Mouse (Mus musculus) liver, embryonic 15.5 days (tissue): Measurements from ENCODE around the gene Psenen. TPM values are rescaled to one million over a fixed set of nuclear protein-coding genes. Genes with fewer than 3 reads are reported as not detected.

Source experiments
- ATAC-seq: fragments of 200-750 bp; cut with Nextera tagmentation; 2 replicates; pipeline ENCODE4 v1.8.0; 2017; ENCODE audit warnings: moderate number of reproducible peaks, mild to moderate bottlenecking, moderate library complexity; ENCODE audit not compliant: insufficient read depth
- H3K27ac ChIP-seq: fragments of 300-500 bp; sonication (generic); replicated peaks from 2 replicates; pipeline ENCODE4 v1.5.1; 2015; ENCODE audit warnings: mild to moderate bottlenecking, inconsistent platforms
- H3K27me3 ChIP-seq: fragments of 300-500 bp; sonication (generic); 2 replicates; pipeline ENCODE4 v1.6.1; 2015; ENCODE audit warnings: mild to moderate bottlenecking, inconsistent platforms
- H3K36me3 ChIP-seq: fragments of 300-500 bp; sonication (generic); replicated peaks from 2 replicates; pipeline ENCODE4 v1.6.1; 2015; ENCODE audit warnings: moderate library complexity, mild to moderate bottlenecking, inconsistent platforms
- H3K4me1 ChIP-seq: fragments of 300-500 bp; sonication (generic); replicated peaks from 2 replicates; pipeline ENCODE4 v1.6.1; 2015; ENCODE audit warnings: inconsistent platforms
- H3K4me2 ChIP-seq: fragments of 300-500 bp; sonication (generic); 2 replicates; pipeline ENCODE4 v1.6.1; 2015; ENCODE audit warnings: moderate library complexity, mild to moderate bottlenecking, inconsistent platforms
- H3K4me3 ChIP-seq: fragments of 300-500 bp; sonication (generic); replicated peaks from 2 replicates; pipeline ENCODE4 v1.5.1; 2015; ENCODE audit warnings: mild to moderate bottlenecking, inconsistent platforms
- H3K9ac ChIP-seq: fragments of 300-500 bp; sonication (generic); 2 replicates; pipeline ENCODE4 v1.6.1; 2015; ENCODE audit warnings: moderate library complexity, mild to moderate bottlenecking, inconsistent platforms
- H3K9me3 ChIP-seq: fragments of 300-500 bp; sonication (generic); replicated peaks from 2 replicates; pipeline ENCODE4 v1.6.1; 2016; ENCODE audit warnings: inconsistent platforms
- WGBS: fragments of 180-500 bp; shearing (Covaris S2); methylation state at CpG from one replicate; pipeline ENCODE4 v1.1.7; 2015; ENCODE audit warnings: mixed read lengths; ENCODE audit not compliant: insufficient replicate concordance; 5-methylcytosine and 5-hydroxymethylcytosine counted together
- polyA plus RNA-seq: library from polyadenylated mRNA; unstranded; fragments of >200 nt; fragmentation: Nextera tagmentation; extraction: Ambion mirVana; gene quantifications from 2 replicates; pipeline ENCODE4 v1.2.1, GENCODE M21; 2015

Psenen gene
- polyA plus RNA-seq, 1 experiment from 2014 or later: 65.5 TPM

DNA sequence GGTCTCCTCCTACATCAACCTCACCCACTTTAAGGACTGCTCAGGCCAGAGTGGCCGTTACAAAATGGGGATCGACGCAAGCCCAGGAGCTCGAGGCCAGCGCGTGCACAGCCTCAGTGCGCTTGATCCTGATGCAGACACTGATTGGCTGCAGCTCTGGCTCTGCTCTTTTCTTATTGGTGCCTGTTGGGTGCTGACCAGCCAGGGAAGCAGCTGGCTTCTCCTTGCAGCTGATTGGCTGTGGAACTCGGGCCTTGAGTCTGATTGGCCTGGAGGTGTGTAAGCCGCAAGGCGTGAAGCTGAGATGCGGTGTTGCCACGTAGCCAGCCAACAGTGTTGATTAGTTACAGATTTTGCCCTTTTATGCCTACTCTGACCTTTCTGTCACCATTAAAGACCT lies 35.4 kb upstream of the Psenen start, which contains the start of gene Zbtb32:
Gene Zbtb32, minus strand, starts transcription at position 124 of the 400 bp plus-strand sequence.
- 87% methylated on average over 12 of the region's 12 CpGs for WGBS
- Histone ChIP-seq H3K27me3 (peaks cover 20% of the 10 kb centered on the region; the same call in 1 of the 2 replicates), H3K27ac (no peak within 1 kb of the TSS), H3K36me3 (no peaks in the 10 kb centered on the region), H3K9me3 (no peaks in the 10 kb centered on the region), H3K4me3 (no peak within 1 kb of the TSS), H3K4me2 (peak within 1 kb of the TSS; percentile 49), H3K9ac (no peak within 1 kb of the TSS), H3K4me1 (peaks cover 23% of the 10 kb centered on the region)
- no peak for ATAC-seq

DNA sequence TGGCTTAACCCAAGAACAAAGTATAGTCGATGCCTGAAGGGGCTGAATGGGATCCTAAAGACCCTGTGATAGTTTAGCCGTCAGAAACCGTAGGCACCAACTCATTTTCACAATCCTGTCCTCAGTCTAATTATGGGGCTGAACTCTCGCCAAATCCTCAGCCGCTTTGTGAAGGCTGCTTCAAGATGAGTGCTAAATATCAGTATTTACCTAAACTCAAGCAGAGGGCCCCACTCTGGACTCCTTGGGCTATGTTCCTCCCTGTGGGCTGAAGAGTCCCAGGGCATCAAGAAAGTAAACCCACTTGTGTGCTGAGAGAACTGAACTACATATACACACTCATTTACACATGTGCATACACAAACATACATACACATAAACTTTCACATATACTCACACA lies 33.4 kb upstream of the Psenen start:
- WGBS: 56% methylated on average over 5 of the region's 5 CpGs
- Histone ChIP-seq H3K4me3 (no peak overlapping the region), H3K27me3 (peaks cover 23% of the 10 kb centered on the region), H3K27ac (no peak overlapping the region), H3K9ac (no peak overlapping the region), H3K4me2 (no peak overlapping the region), H3K9me3 (no peaks in the 10 kb centered on the region), H3K36me3 (no peaks in the 10 kb centered on the region), H3K4me1 (peaks cover 33% of the 10 kb centered on the region)
- no peak for ATAC-seq

DNA sequence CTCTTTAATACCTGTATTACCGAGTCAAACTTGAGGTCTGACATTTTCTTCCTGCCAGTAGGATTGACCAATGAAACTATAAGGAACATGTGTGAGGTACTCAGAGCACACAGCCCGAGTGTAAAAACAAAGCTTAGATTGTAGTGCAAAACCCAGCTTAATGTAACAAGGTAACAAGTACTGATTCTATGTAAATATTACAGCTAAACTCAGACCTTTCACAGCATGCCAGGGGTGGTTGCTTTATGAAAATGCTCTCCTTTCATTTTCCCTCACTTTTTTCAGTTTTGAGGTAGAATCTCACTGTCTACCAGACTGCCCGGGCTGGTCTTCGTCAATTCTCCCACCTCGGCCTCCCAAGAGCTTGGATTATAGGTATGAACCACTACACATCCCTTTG lies 32.7 kb upstream of the Psenen start:
- H3K4me2 ChIP-seq: no peak overlapping the region
- no peak for ATAC-seq
- WGBS: 69% methylated on average over 5 of the region's 5 CpGs
- peaks cover 35% of the 10 kb centered on the region for H3K4me1 ChIP-seq
- no peaks in the 10 kb centered on the region for H3K36me3 ChIP-seq
- H3K9ac ChIP-seq: no peak overlapping the region
- H3K9me3 ChIP-seq: no peaks in the 10 kb centered on the region
- no peak overlapping the region for H3K27ac ChIP-seq
- peaks cover 23% of the 10 kb centered on the region for H3K27me3 ChIP-seq
- no peak overlapping the region for H3K4me3 ChIP-seq

DNA sequence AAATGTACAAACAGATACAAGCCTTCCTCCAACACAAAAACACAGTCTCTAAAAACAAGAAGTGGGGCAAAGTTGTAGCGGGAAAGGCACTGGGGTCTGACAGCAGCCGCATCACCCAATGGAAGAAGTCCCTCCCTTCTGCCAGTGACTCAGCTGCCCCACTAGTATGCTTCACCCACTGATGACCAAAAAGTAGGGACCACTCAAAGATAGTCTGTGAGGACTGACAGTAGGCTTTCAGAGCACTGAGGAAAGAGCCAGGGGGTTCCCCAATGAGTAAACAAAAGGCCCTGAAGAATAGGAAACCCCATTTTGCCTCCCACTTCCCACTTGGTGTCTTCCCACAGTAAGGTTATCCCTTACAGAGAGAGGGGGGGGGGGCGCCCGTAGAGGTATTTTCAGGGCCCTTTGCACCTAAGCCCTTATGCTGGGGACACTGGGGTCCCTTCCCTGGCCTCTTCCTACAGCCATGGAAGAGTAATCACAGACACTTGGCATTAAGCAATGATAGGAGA lies 31.1 kb upstream of the Psenen start:
- WGBS: 33% methylated on average over 4 of the region's 4 CpGs
- H3K4me2 ChIP-seq: no peak overlapping the region
- peaks cover 41% of the 10 kb centered on the region for H3K4me1 ChIP-seq
- H3K36me3 ChIP-seq: no peaks in the 10 kb centered on the region
- no peak for ATAC-seq
- H3K9ac ChIP-seq: no peak overlapping the region
- no peaks in the 10 kb centered on the region for H3K9me3 ChIP-seq
- no peak overlapping the region for H3K27ac ChIP-seq
- H3K27me3 ChIP-seq: peaks cover 23% of the 10 kb centered on the region
- H3K4me3 ChIP-seq: no peak overlapping the region

DNA sequence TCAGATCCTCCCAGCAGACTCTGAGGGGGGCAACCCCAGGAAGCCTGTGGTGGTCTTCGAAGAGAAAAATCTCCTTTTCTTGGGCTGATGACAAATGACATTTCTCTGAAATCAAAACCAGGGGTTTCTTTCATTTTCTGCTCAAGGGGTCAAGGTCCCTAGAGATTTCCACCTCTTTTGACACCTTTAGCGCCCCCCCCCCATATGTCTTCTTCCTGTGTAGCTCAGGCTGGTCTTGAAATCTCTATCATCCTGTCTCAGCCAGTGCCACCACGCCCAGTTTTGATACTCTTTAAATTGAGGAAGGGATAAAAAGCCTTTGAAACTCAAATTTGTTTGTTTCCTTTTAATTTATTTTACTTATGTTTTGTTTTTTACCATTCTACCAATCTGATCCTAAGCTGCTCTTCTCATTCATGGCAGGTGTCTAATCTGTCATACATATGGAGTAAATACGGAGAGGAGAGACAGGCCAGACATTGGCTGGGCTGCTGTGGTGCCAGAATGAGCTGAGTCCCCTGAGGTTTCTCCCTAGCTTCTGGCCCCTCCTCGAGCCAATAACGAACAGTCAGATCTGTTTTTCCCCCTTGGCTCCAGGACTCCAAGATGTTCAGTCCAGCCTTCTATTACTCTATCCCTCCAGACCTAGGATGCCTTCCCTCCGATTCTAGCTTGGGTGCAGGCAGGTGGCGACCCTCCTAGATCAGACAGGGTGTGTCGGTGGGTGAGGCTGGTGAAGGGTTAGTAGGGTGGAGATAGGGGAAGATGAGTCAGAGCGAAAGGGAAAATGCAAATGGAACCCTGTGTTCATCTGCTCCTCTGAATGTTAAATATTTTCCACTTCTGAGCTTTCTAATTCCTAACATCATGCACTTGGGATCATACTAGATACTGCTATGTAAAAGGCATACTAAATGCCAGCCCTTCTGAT lies 30.4 kb upstream of the Psenen start:
- no peak for ATAC-seq
- H3K4me1 ChIP-seq: peaks cover 45% of the 10 kb centered on the region
- WGBS: 47% methylated on average over 10 of the region's 10 CpGs
- no peak overlapping the region for H3K9ac ChIP-seq
- no peaks in the 10 kb centered on the region for H3K9me3 ChIP-seq
- H3K36me3 ChIP-seq: no peaks in the 10 kb centered on the region
- peaks cover 23% of the 10 kb centered on the region for H3K27me3 ChIP-seq
- H3K4me3 ChIP-seq: no peak overlapping the region
- H3K27ac ChIP-seq: no peak overlapping the region
- no peak overlapping the region for H3K4me2 ChIP-seq

DNA sequence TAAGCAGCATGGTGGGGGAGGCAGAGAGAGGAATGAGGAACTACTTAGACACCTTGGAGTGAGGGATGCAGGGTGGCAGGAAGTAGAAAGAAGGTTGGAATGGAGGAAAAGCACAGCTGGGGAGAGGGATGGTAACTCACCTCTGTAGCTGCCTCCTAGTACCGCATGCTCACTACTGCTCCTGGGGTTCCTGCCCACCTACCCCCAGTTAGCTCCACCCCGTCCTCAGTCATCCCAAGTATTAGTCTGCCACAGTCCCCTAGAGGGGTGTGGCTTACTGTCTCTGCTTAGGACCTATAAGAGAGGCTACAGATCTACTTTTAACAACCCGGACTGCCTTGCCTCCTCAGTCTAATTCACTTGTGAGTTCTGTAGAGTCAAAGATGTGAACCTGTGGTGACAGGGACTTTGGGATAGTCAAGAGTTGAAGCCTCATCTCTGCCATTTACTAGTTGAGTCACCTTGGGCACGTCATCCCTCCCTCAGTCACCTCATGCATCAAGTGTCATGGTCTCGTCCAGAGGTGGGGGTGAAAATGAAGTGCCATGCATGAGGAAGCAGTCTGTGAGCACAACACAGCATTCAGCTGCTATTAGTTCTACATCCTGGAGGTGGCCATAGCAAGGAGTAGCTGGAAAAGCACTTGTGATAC lies 29.5 kb upstream of the Psenen start:
- Histone ChIP-seq H3K4me2 (no peak overlapping the region), H3K9ac (no peak overlapping the region), H3K9me3 (no peaks in the 10 kb centered on the region), H3K4me3 (no peak overlapping the region), H3K4me1 (peaks cover 45% of the 10 kb centered on the region), H3K27me3 (peaks cover 23% of the 10 kb centered on the region), H3K27ac (no peak overlapping the region), H3K36me3 (no peaks in the 10 kb centered on the region)
- no peak for ATAC-seq
- WGBS: 43% methylated on average over 5 of the region's 5 CpGs

DNA sequence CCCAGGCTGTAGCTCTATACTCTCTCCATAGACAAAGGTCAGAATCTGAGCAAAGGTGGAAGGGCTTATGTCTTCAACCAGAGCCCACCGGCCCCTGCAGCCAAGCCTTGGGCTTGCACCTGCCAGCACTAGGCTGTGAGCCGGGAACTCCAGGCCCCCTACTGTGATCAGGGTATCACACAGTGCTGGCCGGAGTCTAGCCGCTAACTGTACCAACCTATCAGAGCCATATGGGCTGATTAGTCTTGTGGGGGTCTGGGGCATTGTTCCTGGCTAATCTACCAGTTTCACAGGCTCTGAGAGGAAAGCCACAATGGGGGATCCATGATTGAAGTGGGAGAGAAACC lies 28.2 kb upstream of the Psenen start:
- Histone ChIP-seq H3K4me2 (no peak overlapping the region), H3K36me3 (peaks cover 3% of the 10 kb centered on the region), H3K9me3 (no peaks in the 10 kb centered on the region), H3K4me1 (peaks cover 58% of the 10 kb centered on the region), H3K9ac (no peak overlapping the region), H3K27ac (no peak overlapping the region), H3K27me3 (peaks cover 20% of the 10 kb centered on the region), H3K4me3 (no peak overlapping the region)
- WGBS: 78% methylated on average over 4 of the region's 4 CpGs
- ATAC-seq: no peak

DNA sequence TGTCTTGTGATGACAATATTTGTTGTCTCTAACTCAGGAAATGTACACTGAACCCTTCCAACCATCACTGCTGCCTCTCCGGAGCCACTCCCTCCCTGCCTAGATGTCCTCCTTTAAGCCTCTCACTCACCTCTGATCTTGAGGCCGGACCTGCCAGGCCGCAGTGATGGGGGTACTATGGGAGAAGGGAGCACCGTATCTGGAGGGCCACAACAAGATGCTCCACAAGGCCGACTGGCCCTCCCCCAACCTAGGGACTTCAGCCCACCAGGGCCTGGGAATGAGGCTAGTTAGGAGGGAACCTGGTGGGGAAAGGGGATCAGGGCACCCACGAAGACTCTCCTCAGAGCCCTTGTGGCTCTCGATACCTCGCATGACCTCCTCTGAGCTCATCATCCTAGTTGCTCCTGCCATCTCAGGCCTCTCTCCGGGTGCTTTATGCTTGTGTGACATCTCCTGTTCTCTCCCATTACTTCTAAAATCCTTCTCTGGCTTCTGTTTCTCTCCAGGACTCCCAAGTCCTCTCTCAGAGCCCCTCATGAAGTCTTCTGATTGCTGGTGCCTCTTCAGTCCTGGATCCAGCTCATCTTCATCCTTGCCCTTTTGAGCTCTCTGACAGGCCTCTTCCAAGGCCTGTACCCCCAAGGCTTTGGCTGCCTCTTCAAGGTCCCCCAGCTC lies 27.6 kb upstream of the Psenen start:
- WGBS: 77% methylated on average over 9 of the region's 9 CpGs
- Histone ChIP-seq H3K27ac (no peak overlapping the region), H3K36me3 (peaks cover 9% of the 10 kb centered on the region), H3K9ac (no peak overlapping the region), H3K9me3 (no peaks in the 10 kb centered on the region), H3K4me1 (peaks cover 63% of the 10 kb centered on the region), H3K27me3 (peaks cover 20% of the 10 kb centered on the region), H3K4me3 (no peak overlapping the region), H3K4me2 (no peak overlapping the region)
- ATAC-seq: no peak

DNA sequence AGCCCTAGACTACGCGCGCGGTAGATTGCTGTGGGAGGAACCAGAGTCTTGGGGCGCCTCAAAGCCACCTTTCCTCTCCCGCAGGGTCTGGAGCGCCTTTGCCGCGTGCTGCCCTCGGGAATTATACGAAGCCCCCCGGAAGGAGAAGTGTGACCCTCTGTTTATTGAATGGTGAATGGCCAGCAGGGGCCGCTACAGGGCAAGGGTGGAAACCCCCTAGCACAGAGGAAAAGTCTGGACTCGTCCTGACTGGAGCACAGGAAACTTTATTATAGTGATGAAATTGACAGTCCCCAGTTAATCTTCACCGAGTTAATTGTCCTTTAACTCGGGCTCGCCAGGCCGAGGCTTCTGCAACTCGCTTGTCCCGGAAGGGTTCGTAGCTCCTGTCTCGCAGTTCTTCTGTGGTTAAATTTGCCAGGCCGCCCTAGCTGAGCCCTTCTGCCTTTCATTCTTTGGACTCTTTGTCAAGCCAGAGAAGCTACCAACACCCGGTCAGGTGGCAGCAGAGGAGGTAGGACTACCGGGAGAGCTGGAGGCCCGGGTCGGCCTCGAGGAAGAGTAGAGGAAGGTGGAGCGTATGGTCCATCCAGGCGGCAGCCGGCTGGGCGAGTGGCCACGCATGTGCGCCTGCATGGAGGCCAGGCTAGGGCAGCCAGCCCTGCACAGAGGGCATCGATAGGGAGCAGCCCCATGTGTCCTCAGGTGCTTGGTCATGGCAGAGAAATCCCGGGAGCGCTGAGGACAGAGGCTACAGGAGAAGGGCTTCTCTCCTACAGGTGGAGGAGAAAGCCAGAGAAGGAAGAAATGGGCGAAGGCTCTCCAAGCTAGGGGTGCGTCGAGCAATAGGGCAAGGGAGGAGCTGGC lies 26.2 kb upstream of the Psenen start:
- 28% methylated on average over 40 of the region's 40 CpGs for WGBS
- peak; percentile 28 for ATAC-seq
- peak overlapping the region; percentile 92 for H3K4me2 ChIP-seq

DNA sequence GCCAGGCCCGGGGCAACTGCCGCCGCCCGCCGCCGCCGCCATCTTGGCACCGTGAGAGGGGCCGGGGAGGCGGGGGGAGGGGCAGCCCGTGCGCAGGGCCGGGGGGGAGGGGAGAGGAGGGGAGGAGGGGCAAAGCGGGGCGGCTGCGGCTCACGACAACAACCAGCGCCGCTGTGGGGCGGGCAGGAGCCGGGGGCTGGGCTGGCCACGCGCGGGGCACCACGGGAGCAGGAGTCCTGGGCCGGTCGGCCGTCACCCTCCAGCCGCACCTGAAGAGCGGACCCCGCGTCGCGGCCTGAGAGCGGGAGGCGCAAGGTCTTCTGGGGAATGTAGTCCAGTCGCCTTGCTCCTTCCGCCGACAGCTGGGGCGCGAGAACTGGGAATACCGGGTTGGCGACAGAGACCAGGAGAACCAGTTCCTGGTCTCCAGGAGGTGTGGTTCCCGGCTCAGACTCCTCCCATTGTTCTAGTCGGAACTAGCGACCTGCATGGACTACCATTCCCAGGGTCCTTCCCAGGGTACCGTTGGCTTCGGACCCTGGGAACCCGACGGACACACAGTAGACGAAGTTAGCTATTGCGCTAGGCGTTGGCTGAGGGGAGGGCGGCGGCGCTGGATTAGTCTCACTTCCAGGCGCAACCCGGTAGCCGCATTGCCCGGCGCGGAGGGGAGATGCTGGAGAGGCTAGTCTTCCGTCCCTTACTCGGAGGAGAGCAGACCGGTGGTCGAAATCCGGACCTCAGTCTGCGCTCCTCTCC lies 25.4 kb upstream of the Psenen start, which contains the start of gene Kmt2b:
Gene Kmt2b, minus strand, starts transcription at position 51 of the 759 bp plus-strand sequence.
- under 1% methylated on average over 67 of the region's 68 CpGs for WGBS
- peaks cover 54% of the 10 kb centered on the region for H3K4me1 ChIP-seq
- peak; percentile 94 for ATAC-seq

More for the DNA sequence above, 26.2 kb upstream of the Psenen start:
- H3K9ac ChIP-seq: peak overlapping the region; percentile 99
- no peaks in the 10 kb centered on the region for H3K9me3 ChIP-seq
- H3K4me1 ChIP-seq: peaks cover 62% of the 10 kb centered on the region
- peaks cover 8% of the 10 kb centered on the region for H3K27me3 ChIP-seq
- H3K36me3 ChIP-seq: peaks cover 23% of the 10 kb centered on the region
- peak overlapping the region; percentile 93 for H3K27ac ChIP-seq
- H3K4me3 ChIP-seq: peak overlapping the region; percentile 96

More for the DNA sequence above, 25.4 kb upstream of the Psenen start, which contains the start of gene Kmt2b:
- Histone ChIP-seq H3K27ac (peak within 1 kb of the TSS; percentile 93), H3K9me3 (no peaks in the 10 kb centered on the region), H3K36me3 (peaks cover 31% of the 10 kb centered on the region), H3K9ac (peak within 1 kb of the TSS; percentile 99), H3K4me3 (peak within 1 kb of the TSS; percentile 96), H3K27me3 (peaks cover 3% of the 10 kb centered on the region; the same call in 1 of the 2 replicates), H3K4me2 (peak within 1 kb of the TSS; percentile 92)
